Mouse (Mus musculus): ENCODE measurements at regions not wholly inside any gene's neighbourhood (a gene's known extent, or its start where the extent isn't known, plus 50 kb on each side); places are given as distances from the start of the nearest gene placed in this dataset.

DNA sequence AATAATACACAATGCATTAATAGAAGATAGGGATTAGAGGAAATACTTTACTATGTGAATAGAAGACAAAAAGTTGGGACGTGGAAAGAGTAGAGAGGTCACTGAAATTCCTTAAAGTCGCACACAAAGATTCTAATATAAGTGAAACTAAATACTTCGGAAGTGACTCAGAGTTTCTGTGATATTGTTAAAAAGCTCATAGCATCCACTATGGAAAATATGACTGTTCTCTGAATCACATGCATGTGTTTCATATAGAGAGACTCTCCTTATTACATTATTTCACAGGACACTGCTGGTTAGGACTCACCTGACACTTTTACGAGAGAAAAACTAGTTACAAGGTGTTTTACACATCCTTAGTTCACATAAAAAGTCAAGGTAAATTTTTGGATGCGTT lies 446.1 kb upstream of the Adamts5 start:
- ATAC-seq (ENCODE audit: extremely low read depth, insufficient number of reproducible peaks, low FRiP score, poor library complexity, severe bottlenecking) = no peak
- Histone ChIP-seq H3K27me3 (ENCODE audit: insufficient read depth, low read length) (no peaks in the 10 kb centered on the region), H3K4me3 (ENCODE audit: low read depth, low read length) (no peak overlapping the region), H3K9me3 (replicated peaks) (no peaks in the 10 kb centered on the region), H3K4me1 (ENCODE audit: insufficient read depth, low read depth, low read length) (no peaks in the 10 kb centered on the region), H3K36me3 (replicated peaks) (no peaks in the 10 kb centered on the region)
- no peak for DNase-seq (ENCODE audit: low spot score)
- TF ChIP-seq CTCF (IDR thresholded peaks at IDR 0.05; ENCODE audit: low read depth, low read length) = no peak
- TF ChIP-seq GATA2 (IDR thresholded peaks at IDR 0.05; ENCODE audit: borderline replicate concordance, low read depth, low read length) = no peak
- TF ChIP-seq GATA1 (IDR thresholded peaks at IDR 0.05; ENCODE audit: borderline replicate concordance, low read length) = no peak
- no peak for TF ChIP-seq POLR2AphosphoS5 (IDR thresholded peaks at IDR 0.05; ENCODE audit: insufficient replicate concordance, low read depth, low read length)
- no peak for TF ChIP-seq TAL1 (conservative IDR thresholded peaks at IDR 0.05; ENCODE audit: low read depth, low read length)

DNA sequence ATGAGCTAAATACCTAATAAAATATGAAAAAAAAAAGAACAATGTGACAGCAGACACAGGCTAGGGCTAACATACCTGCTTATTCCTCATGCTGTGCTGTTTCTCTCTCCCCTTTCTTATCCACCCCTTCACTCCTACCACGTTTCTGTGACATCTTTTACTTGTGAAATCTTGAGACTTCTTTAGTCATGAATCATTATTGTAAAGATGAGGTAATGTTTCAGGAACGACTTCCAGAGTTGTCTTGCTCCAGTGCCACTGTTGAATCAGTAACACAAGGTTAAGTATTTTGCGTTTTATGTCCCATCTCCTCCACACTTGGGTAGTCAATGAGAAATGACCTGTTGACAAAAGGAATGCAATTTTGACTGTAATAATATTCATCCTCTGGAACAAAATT lies 445.3 kb upstream of the Adamts5 start:
- DNase-seq (ENCODE audit: low spot score) = no peak

GRCm38 (mm10) chr16:86340311-86340710 lies 438.7 kb upstream of the Adamts5 start:
- TF ChIP-seq CTCF (IDR thresholded peaks at IDR 0.05; ENCODE audit: low read depth, low read length) (no peak), POLR2AphosphoS5 (IDR thresholded peaks at IDR 0.05; ENCODE audit: insufficient replicate concordance, low read depth, low read length) (no peak), GATA1 (IDR thresholded peaks at IDR 0.05; ENCODE audit: borderline replicate concordance, low read length) (no peak), TAL1 (conservative IDR thresholded peaks at IDR 0.05; ENCODE audit: low read depth, low read length) (no peak), GATA2 (IDR thresholded peaks at IDR 0.05; ENCODE audit: borderline replicate concordance, low read depth, low read length) (no peak)
- Histone ChIP-seq H3K36me3 (replicated peaks) (no peaks in the 10 kb centered on the region), H3K9me3 (replicated peaks) (no peaks in the 10 kb centered on the region), H3K4me1 (ENCODE audit: insufficient read depth, low read depth, low read length) (no peaks in the 10 kb centered on the region), H3K4me3 (ENCODE audit: low read depth, low read length) (no peak overlapping the region), H3K27me3 (ENCODE audit: insufficient read depth, low read length) (no peaks in the 10 kb centered on the region)
- no peak for ATAC-seq (ENCODE audit: extremely low read depth, insufficient number of reproducible peaks, low FRiP score, poor library complexity, severe bottlenecking)
- no peak for DNase-seq (ENCODE audit: low spot score)

More for the DNA sequence above, 445.3 kb upstream of the Adamts5 start:
- ATAC-seq (ENCODE audit: extremely low read depth, insufficient number of reproducible peaks, low FRiP score, poor library complexity, severe bottlenecking) = no peak
- Histone ChIP-seq H3K36me3 (replicated peaks) (no peaks in the 10 kb centered on the region), H3K9me3 (replicated peaks) (no peaks in the 10 kb centered on the region), H3K4me1 (ENCODE audit: insufficient read depth, low read depth, low read length) (no peaks in the 10 kb centered on the region), H3K27me3 (ENCODE audit: insufficient read depth, low read length) (no peaks in the 10 kb centered on the region), H3K4me3 (ENCODE audit: low read depth, low read length) (no peak overlapping the region)
- TF ChIP-seq POLR2AphosphoS5 (IDR thresholded peaks at IDR 0.05; ENCODE audit: insufficient replicate concordance, low read depth, low read length) = no peak
- no peak for TF ChIP-seq CTCF (IDR thresholded peaks at IDR 0.05; ENCODE audit: low read depth, low read length)
- no peak for TF ChIP-seq GATA2 (IDR thresholded peaks at IDR 0.05; ENCODE audit: borderline replicate concordance, low read depth, low read length)
- no peak for TF ChIP-seq TAL1 (conservative IDR thresholded peaks at IDR 0.05; ENCODE audit: low read depth, low read length)
- TF ChIP-seq GATA1 (IDR thresholded peaks at IDR 0.05; ENCODE audit: borderline replicate concordance, low read length) = no peak

GRCm38 (mm10) chr16:86325406-86325805 lies 423.8 kb upstream of the Adamts5 start:
- no peaks in the 10 kb centered on the region for H3K4me1 ChIP-seq (ENCODE audit: insufficient read depth, low read depth, low read length)
- no peak for TF ChIP-seq POLR2AphosphoS5 (IDR thresholded peaks at IDR 0.05; ENCODE audit: insufficient replicate concordance, low read depth, low read length)
- TF ChIP-seq TAL1 (conservative IDR thresholded peaks at IDR 0.05; ENCODE audit: low read depth, low read length) = no peak
- TF ChIP-seq GATA1 (IDR thresholded peaks at IDR 0.05; ENCODE audit: borderline replicate concordance, low read length) = no peak
- TF ChIP-seq CTCF (IDR thresholded peaks at IDR 0.05; ENCODE audit: low read depth, low read length) = no peak
- no peak for TF ChIP-seq GATA2 (IDR thresholded peaks at IDR 0.05; ENCODE audit: borderline replicate concordance, low read depth, low read length)
- H3K9me3 ChIP-seq (replicated peaks) = no peaks in the 10 kb centered on the region
- ATAC-seq (ENCODE audit: extremely low read depth, insufficient number of reproducible peaks, low FRiP score, poor library complexity, severe bottlenecking) (no peak), DNase-seq (ENCODE audit: low spot score) (no peak)
- no peak overlapping the region for H3K4me3 ChIP-seq (ENCODE audit: low read depth, low read length)
- no peaks in the 10 kb centered on the region for H3K36me3 ChIP-seq (replicated peaks)
- no peaks in the 10 kb centered on the region for H3K27me3 ChIP-seq (ENCODE audit: insufficient read depth, low read length)

DNA sequence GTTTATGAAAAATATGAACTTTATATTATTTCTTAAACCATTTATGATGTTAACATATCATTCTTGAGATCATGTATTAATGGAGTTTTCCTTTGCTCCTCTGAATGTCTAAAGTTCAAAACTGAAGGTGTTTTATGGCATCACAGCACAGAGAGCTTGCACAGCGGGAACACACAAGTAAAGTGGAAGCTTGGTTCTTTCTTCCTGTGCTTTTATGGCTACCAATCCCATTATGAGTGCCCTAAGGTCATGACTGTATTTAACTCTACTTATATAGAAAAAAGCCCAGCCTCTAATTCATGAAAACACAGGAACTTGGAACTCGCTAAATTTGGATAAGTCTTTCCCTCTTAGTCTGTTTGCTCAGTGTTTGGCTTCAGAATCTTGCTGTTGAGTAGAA lies 417.3 kb upstream of the Adamts5 start:
- Histone ChIP-seq H3K4me1 (ENCODE audit: insufficient read depth, low read depth, low read length) (no peaks in the 10 kb centered on the region), H3K36me3 (replicated peaks) (no peaks in the 10 kb centered on the region), H3K9me3 (replicated peaks) (no peaks in the 10 kb centered on the region), H3K4me3 (ENCODE audit: low read depth, low read length) (no peak overlapping the region), H3K27me3 (ENCODE audit: insufficient read depth, low read length) (no peaks in the 10 kb centered on the region)
- TF ChIP-seq GATA2 (IDR thresholded peaks at IDR 0.05; ENCODE audit: borderline replicate concordance, low read depth, low read length) (no peak), GATA1 (IDR thresholded peaks at IDR 0.05; ENCODE audit: borderline replicate concordance, low read length) (no peak), POLR2AphosphoS5 (IDR thresholded peaks at IDR 0.05; ENCODE audit: insufficient replicate concordance, low read depth, low read length) (no peak), TAL1 (conservative IDR thresholded peaks at IDR 0.05; ENCODE audit: low read depth, low read length) (no peak), CTCF (IDR thresholded peaks at IDR 0.05; ENCODE audit: low read depth, low read length) (no peak)
- ATAC-seq (ENCODE audit: extremely low read depth, insufficient number of reproducible peaks, low FRiP score, poor library complexity, severe bottlenecking) = no peak
- no peak for DNase-seq (ENCODE audit: low spot score)

GRCm38 (mm10) chr16:86309696-86310095 lies 408.1 kb upstream of the Adamts5 start:
- no peaks in the 10 kb centered on the region for H3K9me3 ChIP-seq (replicated peaks)
- no peak overlapping the region for H3K4me3 ChIP-seq (ENCODE audit: low read depth, low read length)
- no peaks in the 10 kb centered on the region for H3K27me3 ChIP-seq (ENCODE audit: insufficient read depth, low read length)
- no peaks in the 10 kb centered on the region for H3K36me3 ChIP-seq (replicated peaks)
- ATAC-seq (ENCODE audit: extremely low read depth, insufficient number of reproducible peaks, low FRiP score, poor library complexity, severe bottlenecking) (no peak), DNase-seq (ENCODE audit: low spot score) (no peak)
- no peaks in the 10 kb centered on the region for H3K4me1 ChIP-seq (ENCODE audit: insufficient read depth, low read depth, low read length)
- TF ChIP-seq POLR2AphosphoS5 (IDR thresholded peaks at IDR 0.05; ENCODE audit: insufficient replicate concordance, low read depth, low read length) = no peak
- TF ChIP-seq TAL1 (conservative IDR thresholded peaks at IDR 0.05; ENCODE audit: low read depth, low read length) = no peak
- TF ChIP-seq GATA1 (IDR thresholded peaks at IDR 0.05; ENCODE audit: borderline replicate concordance, low read length) = no peak
- TF ChIP-seq CTCF (IDR thresholded peaks at IDR 0.05; ENCODE audit: low read depth, low read length) = no peak
- TF ChIP-seq GATA2 (IDR thresholded peaks at IDR 0.05; ENCODE audit: borderline replicate concordance, low read depth, low read length) = no peak

All from G1E (cell line).